Mouse (Mus musculus) adipocyte (in vitro differentiated cells): ENCODE data around the gene Syt13.
A peak's percentile ranks its signal among the peaks of the same experiment; 100 is the strongest.

Experiments used
- DNase-seq: peaks from one replicate; pipeline ENCODE4 v3.0.0-alpha.2; 2016; ENCODE audit warnings: low spot score

Gene Syt13

DNA sequence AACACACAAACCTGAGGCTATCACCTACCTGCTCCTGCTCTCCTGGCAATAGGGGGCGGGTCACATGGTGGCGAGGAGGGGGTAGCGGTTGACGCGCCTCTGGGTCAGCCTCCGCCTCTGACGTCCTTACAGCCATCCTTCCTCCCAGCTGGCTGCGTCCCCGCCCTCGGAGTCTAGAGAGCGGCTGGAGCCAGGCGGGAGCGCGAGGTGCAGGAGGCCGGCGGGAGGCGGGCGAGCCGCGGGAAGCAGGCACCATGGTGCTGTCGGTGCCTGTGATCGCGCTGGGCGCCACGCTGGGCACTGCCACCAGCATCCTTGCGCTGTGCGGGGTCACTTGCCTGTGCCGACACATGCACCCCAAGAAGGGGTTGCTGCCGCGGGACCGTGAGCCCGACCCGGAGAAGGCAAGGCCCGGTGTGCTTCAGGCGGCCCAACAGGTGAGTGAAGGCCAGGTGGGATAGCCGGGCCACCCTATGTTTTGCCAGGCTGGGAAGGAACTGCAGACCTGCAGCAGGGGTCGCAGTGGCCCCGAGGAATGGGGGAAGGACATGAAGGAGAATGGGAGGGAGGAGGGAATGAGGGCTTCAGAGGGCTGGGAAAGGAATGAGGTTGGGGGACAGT, at the start of gene Syt13:
Gene Syt13 (plus strand): TSS at position 166 of the 621 bp plus-strand sequence.
- no peak for DNase-seq

DNA sequence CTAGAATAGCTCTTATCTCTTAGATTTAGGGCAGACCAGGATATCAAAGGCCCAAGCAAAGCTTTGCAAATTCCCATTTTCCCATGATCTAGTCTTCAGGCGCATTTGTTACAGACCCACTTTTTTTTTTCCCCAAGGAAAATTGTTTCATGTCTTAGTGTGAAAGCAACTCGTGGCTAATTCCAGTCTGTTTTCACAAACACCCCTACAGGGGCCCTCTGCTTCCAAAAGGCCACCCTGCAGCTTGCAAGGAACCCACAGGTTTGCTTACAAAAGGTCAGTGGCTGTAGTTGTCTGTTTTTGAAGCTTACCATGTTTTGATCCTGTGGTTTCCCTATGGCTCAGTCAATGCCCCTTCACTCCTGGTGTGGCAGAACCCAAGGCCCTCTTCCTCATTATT, 48.3 kb upstream of the Syt13 start:
- DNase-seq, result no peak

DNA sequence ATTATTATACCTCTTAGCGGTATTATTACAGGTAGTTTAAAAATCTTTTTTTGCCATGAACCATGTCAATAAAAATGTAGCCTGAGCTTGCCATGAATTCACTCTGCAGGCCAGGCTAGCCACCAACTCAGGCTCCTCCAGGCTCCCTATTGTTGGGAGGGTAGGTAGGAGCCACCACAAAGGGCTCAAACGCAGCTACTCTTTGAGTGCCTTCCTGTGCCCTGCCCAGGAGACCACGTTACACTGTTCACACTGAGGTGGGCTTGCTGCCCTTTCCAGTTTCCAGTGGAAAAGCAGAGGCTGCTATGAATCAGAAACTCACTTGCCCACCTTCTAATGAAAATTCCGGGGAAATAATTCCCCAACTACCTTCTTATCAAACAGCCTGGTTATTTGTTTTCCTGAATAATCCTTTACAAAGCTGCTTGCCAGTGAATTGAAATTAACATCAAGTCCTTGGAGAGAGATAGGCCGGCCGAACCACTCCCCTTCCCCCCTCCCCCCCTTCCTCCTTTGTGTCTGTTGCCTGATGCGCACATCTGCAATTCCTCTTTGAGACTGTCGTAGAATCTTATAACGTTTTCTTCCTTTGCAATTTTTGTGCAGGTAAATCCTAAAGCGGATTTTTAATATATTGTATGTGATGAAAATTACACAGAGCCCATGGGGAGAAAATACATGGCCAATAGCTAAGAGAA, 44.6 kb upstream of the Syt13 start:
- DNase-seq, result no peak

DNA sequence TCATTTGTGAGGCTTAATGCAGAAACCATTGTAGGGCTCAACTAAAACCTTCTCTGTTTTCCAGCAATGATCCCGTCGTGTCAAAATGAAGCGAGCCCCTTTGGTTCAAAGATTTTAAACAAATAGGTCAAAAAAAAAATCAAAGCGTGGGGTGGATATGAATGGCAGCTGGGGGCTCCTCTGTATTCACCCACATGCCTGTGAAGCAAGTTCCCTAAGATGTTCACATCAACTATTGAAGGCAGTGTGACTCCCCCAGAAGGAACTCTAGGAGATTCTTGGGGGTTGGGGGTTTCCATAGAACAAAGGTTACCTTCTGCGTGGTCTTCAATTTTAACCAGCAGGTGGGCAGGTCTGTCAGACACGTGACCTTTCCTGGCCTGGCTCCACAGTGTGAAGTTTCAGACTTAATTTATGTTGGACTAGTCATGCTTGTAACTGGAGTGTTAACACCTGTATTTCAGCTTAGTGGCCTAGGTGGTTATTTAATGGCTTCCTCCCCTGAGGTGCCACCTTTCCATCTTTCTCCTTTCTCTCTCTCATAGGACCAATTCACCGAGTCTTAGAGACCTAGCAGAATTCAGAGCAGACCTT, 43.7 kb upstream of the Syt13 start:
- DNase-seq, result no peak

DNA sequence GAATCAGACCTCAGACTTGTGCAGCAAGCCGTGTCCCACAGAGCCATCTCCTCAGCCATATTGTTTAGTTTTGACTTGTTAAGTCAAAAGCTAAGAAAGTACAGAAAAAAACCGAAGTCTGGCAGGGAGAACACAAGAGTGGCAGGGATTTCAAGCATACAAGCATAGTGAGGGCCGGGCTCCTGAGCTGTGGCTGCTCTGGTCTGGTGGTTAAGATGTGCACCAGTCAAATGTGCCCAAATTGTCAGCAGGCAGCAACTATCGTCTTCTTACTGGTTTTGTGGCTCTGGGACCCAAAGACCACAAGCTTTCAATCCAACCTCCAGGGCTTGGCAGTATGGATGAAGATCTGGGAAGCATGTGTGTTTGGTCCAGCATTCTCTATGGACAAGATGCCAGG, 42.2 kb upstream of the Syt13 start:
- no peak for DNase-seq

DNA sequence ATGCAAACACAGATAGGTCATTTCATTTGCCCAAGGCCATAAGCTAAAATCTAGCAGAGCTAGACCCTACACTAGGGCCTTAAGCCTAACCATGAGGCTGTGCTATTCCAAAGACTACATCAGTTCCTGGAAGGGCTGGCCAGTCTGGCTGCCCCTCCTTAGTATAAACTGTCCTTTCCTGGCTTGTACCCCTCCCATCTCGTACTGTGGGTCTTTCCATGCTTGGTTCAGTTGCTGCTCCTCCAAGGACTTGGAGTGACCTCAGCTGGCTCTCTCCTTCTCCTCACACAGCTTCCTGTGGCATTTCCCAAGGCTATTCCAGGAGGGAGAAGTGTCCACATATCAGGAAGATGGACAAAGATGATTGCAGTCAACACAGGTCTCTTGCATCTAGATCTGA, 40.3 kb upstream of the Syt13 start:
- no peak for DNase-seq

DNA sequence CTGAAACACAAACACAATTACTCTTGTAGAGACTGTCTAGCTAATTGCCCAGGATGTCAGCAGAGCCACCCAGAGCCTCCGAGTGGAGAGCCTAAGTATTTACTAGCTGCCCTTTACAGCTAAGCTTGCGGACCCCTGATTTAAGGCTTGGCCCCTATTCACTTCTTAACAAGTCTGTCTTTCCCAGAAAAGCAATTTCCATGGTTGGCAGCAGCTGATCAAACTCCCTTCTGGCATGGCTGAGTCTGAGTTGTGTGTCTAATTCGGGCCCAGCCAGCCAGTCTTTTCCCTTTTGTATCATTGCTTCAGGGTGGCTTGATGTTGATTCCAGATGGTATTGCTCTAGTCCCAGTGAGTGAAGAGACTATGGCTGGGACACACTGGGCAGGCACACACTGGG, 37.4 kb upstream of the Syt13 start:
- DNase-seq, result no peak

DNA sequence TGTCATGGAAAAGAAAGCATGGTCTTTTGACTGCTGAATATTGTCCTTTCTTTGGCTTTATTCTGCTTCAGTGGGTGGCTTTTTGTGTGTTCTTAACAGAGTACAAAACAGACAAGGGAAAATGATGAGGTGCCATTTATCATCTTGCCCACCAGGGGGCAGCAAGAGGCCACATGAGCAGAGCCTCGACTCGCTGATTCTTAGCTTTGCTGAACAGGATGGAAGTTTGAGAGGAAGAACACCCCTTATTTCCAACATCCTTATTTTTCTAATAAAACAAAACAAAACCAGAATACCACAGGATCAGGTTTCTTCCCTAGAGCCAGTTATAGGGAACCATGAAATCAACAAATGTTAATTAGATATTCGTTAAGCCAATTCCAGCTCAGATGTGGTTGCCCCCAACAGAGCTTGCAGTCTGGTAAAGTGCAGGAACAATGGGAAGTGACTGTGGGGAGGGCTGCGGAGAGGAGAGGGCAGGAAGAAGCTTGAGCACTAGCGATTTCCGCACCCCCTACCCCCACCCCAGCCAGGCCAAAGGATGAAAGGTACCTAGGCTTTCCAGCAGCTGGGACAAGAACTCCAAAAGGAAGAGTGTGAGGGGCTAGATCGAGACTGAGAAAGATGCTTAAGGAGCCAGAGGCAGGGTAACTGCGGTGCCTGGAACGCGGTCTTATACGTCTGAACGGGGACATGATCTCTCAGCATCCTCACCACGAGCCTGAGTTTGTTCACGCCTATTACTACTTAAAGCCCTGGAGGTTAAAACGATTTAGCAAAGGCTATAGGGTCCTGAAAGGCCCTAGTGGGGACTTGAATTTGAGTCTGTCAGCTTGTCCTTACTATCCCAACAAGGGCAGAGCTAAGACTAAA, 31.6 kb upstream of the Syt13 start:
- peak; percentile 71 for DNase-seq

DNA sequence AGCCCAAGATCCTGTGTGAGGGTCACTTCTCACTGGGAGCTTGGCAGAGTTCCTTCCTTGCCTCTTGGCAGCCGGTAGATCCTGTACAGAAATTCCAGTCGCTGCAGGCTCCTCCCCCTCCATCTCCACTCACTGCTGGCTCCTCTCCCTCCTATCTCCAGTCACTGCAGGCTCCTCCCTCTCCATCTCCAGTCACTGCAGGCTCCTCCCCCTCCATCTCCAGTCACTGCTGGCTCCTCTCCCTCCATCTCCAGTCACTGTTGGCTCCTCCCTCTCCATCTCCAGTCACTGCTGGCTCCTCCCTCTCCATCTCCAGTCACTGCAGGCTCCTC, 31.0 kb upstream of the Syt13 start:
- no peak for DNase-seq

DNA sequence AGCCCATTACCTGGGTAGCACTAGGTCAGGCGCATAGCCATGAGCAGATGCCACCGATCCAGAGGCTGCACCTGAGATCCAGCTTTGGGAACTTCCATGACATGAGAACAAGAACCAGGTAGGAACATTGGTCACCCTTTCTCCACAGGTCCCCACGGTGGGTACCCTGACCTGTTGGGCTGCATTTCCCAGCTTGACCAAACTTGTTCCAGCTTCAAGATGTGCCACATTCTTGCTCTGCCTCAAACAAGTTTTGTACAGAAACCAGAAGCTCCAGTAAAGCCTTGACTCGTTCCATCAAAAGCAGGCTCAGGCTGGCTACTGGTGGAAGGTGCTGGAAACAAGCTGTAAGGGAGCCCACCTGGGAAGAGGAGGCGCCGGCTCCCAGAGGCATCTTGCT, 29.9 kb upstream of the Syt13 start:
- DNase-seq, result no peak

DNA sequence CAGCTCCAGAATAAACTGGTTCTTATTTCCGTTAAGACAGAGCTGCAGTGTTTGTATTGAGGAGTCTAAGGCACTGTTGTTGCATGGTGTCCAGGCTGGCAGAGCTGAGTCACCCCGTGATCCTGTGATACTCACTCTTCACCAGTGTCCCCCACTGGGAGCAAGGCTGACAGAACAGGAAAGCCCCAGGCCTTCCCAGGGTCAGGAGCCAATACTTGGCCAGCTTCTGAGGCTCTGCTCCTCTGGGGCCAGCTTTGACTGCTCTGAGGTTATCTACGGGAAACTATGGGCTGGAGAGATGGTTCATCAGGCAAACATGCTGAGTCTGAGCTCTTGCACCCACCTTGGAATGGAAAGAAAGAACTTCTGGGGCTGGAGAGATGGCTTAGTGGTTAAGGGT, 28.0 kb upstream of the Syt13 start:
- peak; percentile 43 for DNase-seq

DNA sequence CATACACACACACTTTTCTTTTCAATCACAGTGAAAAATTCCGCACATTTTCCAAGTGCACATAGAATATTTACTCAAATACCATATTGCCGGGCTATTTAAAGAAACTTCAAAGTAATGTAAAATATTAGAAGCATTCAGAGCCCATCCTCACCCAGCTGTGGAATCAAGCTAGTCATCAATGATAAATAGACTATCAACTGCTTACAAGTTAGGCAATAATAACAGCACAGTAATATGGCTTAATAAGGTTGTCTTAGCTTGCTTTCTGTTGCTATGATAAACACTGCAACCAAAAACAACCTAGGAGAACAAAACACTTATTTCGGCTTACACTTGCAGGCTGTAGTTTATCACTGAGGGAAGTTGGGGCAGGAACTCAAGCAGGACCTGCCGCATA, 22.4 kb upstream of the Syt13 start:
- DNase-seq, result no peak

DNA sequence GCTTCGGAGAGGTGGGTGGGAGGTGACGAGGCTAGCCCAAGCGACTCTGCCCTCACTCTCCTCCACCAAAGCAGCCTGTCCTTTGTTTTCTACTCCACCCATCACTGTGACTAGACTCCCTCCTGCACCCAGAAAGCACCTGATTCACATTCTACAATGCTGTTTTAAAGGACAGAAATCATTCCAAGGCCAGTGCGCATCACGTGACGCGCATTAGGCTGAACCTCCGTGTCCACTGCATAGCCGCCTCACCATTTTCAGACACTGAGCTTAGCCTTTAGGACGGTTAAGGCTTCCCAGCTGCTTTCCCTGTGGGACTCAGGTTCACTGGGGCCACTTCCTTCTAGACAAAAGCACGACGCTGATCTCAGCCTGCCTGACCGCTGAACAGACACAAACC, 11.2 kb upstream of the Syt13 start:
- DNase-seq, result no peak

DNA sequence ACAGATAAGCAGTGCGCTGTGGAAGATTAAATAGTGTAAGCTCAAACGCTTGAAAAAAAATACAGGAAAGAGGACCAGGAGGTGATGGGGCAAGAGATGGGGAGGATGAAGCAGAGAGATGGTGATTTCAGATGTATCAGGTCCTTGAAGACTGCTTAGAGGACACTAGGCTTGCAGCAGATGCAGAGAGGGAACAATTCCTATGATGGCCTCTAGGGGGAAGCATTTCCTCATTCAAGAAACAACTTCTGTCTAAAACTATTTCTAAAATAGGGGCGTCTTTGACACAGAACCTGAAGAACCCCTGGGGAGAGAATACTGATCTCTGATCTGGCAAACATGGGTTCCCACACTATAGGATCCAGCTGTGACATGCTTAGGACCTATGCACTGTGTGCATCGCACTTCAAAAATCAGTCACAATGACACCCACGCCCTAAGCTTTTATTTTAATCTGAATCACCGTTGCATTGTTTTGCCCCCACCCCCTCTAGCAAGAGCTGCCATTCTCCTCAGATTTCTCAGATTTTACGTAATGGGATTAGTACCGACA, 10.5 kb upstream of the Syt13 start:
- peak; percentile 75 for DNase-seq

DNA sequence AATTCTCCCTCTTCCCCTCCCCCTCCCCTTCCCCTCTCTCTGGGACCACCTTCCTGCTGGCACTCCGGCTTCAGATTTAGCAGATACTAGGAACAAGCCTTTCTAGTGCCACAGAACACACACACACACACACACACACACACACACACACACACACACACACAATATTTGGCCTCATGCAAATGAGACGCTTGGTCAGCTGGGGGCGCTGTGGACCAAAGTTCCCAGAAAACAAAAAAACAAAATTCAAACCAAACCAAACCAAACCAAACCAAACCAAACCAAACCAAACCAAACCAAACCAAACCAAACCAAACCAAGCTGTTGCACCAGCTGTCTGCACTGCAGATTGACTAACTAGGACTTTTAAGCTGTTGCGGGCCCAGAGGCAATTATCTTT, 4.5 kb upstream of the Syt13 start:
- peak; percentile 45 for DNase-seq

DNA sequence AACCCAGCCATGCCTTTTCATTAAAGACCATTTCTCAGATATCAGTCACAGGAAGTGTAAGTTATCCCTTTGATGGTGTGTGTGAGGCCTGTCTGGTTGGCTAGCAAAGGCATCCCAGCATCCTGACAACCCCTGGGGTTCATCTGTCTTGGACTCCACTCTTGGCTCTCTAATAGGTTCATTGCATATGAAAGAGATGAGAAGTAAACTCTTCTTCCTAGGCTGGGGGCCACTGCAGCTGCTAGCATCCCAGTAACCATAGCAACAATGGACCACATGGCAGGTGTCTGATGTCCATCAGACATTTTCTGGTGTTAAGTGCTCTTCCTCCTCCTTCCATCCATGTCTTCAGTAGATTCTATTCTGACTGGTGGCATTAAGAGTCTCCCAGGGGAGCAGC, 2.6 kb upstream of the Syt13 start:
- DNase-seq, result no peak

DNA sequence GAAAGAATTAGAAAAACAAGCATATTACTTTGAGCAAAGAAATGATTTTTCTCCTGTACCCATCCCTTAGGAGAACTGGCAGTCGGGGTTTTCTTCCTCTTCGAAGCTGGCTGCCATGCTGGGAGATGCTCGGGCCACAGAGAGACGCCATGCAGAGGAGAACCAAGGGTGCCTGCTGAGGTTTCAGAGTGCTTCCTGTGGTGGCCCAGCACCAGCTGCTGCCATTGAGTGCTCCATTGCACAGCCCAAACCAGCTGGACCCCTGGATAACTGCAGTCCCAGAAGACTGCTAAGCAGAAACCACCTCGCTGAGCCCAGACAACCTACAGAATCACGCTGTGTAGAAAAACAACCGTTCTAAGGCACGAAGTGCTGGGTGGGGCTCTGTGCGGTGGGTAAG, 1.6 kb upstream of the Syt13 start:
- DNase-seq, result no peak

DNA sequence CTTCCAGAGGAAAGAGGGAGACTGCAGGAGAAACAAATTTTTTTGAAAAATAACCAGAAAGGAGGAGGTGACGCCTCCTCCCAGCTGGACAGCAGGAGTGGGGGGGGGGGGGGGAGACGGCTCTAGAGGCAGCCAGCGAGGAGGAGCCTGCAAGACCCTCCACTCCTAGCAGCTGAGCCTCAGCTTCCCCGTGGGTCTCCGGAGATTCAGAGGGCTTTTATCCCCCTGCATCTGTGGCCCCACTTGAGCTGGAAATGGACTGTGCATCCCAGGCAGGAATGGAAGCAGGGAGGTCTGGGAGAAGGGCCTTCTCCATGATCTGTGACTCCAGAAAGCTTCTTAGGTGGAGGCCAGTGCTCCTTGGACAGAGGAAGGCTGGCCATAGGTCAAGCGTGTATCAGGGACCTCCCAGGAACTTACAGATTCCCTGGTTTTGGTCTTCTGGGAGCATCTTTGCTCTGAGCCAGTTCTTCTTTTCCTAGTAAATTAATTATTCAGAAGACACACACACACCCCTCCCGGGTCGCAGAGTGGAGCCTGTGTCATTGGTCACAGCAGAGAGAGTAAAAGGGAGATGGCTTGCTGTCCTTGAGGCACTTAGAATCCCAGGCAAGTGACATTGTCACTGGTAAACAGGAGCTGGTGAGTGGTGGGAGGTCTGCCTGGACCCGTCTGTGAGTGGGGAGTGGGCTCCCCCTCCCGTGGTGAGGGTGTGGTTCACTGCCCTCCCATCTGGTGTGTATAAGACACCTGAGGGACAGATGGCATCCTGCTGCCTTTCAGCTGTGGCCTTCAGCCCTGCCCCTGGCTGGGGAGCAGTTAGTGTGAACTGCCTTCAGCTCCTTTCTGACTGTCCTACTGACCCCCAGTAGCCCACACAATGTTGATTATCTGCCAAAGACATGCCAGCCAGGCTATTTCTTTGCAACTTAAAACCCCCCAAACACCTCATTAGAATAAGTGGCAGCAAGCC, 1.0 kb downstream of the Syt13 start:
- no peak for DNase-seq

DNA sequence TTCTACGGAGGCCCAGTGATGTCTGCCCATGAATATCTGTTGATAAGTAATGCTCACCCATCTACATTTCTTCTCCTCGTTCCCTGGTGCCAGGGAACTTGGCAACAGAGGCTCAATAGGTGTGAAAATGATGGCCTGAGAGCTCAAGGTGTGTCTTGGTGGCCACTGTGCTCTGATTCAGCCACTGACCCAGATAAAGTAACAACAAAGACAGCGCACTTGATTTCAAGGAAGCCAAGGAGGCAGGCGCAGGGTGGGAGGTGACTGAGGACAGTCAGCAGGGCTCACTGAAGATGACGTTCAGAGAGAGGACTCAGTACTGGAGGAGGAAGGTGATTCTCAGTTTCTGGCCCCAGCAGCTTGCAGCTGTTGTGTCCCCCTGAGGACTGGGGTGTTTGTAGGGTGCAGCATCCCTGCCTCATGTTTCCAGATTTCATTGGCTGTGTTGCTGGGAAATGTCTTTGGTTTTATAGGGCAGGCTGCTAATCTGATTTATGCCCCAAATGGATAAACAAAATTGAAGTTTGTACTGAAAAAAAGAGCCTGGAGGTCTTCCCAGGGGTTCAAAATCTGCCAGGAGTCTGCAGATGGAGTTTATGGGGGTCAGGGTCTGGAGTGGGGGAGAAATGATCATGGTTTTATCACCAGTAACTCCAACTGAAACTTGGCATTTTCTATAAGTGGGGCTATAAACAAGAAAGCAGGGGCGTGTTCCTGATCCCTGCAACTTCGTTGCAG, 2.7 kb downstream of the Syt13 start:
- no peak for DNase-seq

DNA sequence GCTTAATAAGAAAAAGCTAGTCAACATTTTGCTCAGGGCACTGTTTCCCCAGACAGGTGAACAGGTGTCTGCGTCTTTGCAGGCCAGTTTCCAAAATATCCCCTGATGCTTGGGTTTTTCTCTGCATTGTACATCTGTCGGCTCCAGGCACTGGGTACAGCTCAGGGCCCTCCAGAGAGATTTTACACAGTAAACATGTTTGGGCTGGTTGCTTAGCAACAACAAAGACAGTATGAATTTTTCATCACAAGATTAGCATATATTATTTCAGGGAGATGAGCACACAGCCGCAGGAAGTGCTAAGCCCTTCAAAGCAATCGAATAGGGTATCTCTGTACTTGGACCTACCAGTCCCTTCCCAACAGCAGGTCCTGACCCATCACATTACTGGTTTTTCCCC, 5.8 kb downstream of the Syt13 start:
- DNase-seq, result no peak
